Mouse (Mus musculus) left cerebral cortex, postnatal 10 days (tissue): Measurements from ENCODE around the gene Txnrd1. TPM values are rescaled to one million over a fixed set of nuclear protein-coding genes. Genes with fewer than 3 reads are reported as not detected.

ENCODE experiments used
- total RNA-seq, 2 experiments: library from RNA; stranded (reverse); gene quantifications; 2 replicates each; pipeline ENCODE4 v1.2.3; 2021

The Txnrd1 gene
- total RNA-seq, 2 experiments from 2014 or later = 49.7 to 65.9 TPM

Other genes with a start within 250 kb of the Txnrd1 start
- gene 1190007I07Rik, start 210.7 kb upstream of the Txnrd1 start, total RNA-seq = 10 to 100 TPM; 16.1 to 17.4 TPM
- 10 to 100 TPM; 72.4 to 75.9 TPM for gene Tdg, start 204.1 kb upstream of the Txnrd1 start, total RNA-seq
- gene Glt8d2, start 143.3 kb upstream of the Txnrd1 start, total RNA-seq = 1 to 10 TPM; 2.7 to 2.9 TPM
- gene Hcfc2, start 137.8 kb upstream of the Txnrd1 start, total RNA-seq = 10 to 100 TPM; 28.1 to 29.7 TPM
- gene Nfyb, start 69.8 kb upstream of the Txnrd1 start, total RNA-seq = 10 to 100 TPM; 58.9 to 62.9 TPM
- 1 to 10 TPM; 1.8 to 2.1 TPM for gene Eid3, start 32.7 kb downstream of the Txnrd1 start, total RNA-seq
- 10 to 100 TPM; 27.3 to 27.8 TPM for gene Chst11, start 151.5 kb downstream of the Txnrd1 start, total RNA-seq